Mouse (Mus musculus): ENCODE results near the gene Rbp2. TPM values are rescaled to one million over a fixed set of nuclear protein-coding genes. Genes with fewer than 3 reads are reported as not detected.

The Rbp2 gene
- polyA plus RNA-seq (2012; fragmentation: generic; extraction: Trizol): 0.17 TPM

DNA sequence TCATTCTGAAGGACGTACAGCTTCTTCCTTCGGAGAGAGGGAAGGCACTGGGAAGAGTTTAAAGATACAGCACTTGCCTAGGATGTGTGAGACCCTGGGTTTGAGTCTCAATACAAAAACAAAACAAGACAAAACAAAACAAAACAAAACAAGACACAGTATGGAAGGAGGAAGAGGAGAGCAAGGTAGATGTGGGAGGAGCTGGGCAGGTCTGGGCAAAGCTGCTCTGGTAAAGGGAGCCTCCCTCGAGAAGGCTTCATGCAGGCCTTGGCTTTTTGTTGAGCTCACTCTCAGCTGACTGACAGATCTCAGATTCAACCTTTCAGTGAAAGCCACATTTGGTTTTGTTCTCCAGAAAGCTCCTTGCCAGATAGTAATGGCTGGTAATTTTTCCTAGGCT lies at the start of gene Rbp2:
Gene Rbp2 (plus strand): TSS at position 301 of the 400 bp plus-strand sequence.
- Histone ChIP-seq H3K27me3 (ENCODE audit: control insufficient read depth, insufficient read depth, insufficient read length) (no peaks in the 10 kb centered on the region), H3K36me3 (ENCODE audit: control insufficient read depth, insufficient read depth) (no peaks in the 10 kb centered on the region), H3ac (ENCODE audit: control insufficient read depth, insufficient read length) (no peak within 1 kb of the TSS), H3K4me2 (ENCODE audit: low read depth) (no peak within 1 kb of the TSS), H3K79me2 (ENCODE audit: control insufficient read depth, insufficient read depth) (no peaks in the 10 kb centered on the region), H3K4me3 (no peak within 1 kb of the TSS)
- TF ChIP-seq TCF3 (IDR thresholded peaks at IDR 0.05; ENCODE audit: insufficient read length, low read depth): no peak
- no peak for TF ChIP-seq MYOG (IDR thresholded peaks at IDR 0.05; ENCODE audit: control insufficient read depth in 1 of 3, insufficient read depth in 1 of 3, insufficient read length in 2 of 3, low read depth in 2 of 3)
- no peak for TF ChIP-seq E2F4 (IDR thresholded peaks at IDR 0.05; ENCODE audit: insufficient read depth)
- no peak for TF ChIP-seq POLR2AphosphoS2 (IDR thresholded peaks at IDR 0.05; ENCODE audit: insufficient read length, low read depth)
- TF ChIP-seq TCF12 (IDR thresholded peaks at IDR 0.05; ENCODE audit: insufficient read depth, poor library complexity, severe bottlenecking): no peak
- no peak for TF ChIP-seq MAX (IDR thresholded peaks at IDR 0.05; ENCODE audit: low read depth)
- no peak for TF ChIP-seq CEBPB (IDR thresholded peaks at IDR 0.05; ENCODE audit: insufficient read depth, poor library complexity, severe bottlenecking)
- no peak for TF ChIP-seq POLR2A (IDR thresholded peaks at IDR 0.05; ENCODE audit: insufficient read length, low read depth)
- TF ChIP-seq REST (IDR thresholded peaks at IDR 0.05; ENCODE audit: insufficient read depth, insufficient read length): no peak

GRCm38 (mm10) chr9:98437819-98438218 lies 48.1 kb upstream of the Rbp2 start:
- H3K4me3 ChIP-seq: no peak overlapping the region
- H3K27me3 ChIP-seq (ENCODE audit: control insufficient read depth, insufficient read depth, insufficient read length): no peaks in the 10 kb centered on the region
- no peaks in the 10 kb centered on the region for H3K36me3 ChIP-seq (ENCODE audit: control insufficient read depth, insufficient read depth)
- no peak overlapping the region for H3K4me2 ChIP-seq (ENCODE audit: low read depth)
- no peaks in the 10 kb centered on the region for H3K79me2 ChIP-seq (ENCODE audit: control insufficient read depth, insufficient read depth)
- TF ChIP-seq MAX (IDR thresholded peaks at IDR 0.05; ENCODE audit: low read depth): no peak
- TF ChIP-seq CEBPB (IDR thresholded peaks at IDR 0.05; ENCODE audit: insufficient read depth, poor library complexity, severe bottlenecking): no peak
- TF ChIP-seq MYOD1 (IDR thresholded peaks at IDR 0.05; ENCODE audit: control insufficient read depth in 1 of 3, insufficient read length in 2 of 3, low read depth in 2 of 3): no peak
- no peak overlapping the region for H3ac ChIP-seq (ENCODE audit: control insufficient read depth, insufficient read length)

DNA sequence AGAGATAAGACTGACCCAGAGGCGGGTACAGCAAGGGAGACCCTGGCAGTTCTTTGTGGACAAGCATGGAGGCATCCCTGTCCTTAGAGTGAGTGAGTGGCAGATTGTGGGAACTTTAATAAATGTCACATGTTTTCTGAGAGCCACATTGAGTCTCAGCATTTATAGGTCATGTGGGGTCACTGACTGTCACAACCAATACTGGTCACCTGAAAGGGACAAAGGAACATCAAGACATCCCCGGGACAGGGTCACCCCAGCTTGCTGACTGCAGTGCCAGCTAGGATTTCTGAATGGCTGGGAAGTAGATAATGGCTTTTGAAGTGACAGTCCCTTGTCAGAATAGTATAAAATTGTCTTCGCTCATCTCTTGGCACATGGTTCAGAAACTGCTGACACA lies 46.8 kb upstream of the Rbp2 start:
- Histone ChIP-seq H3K4me2 (ENCODE audit: low read depth) (no peak overlapping the region), H3K79me2 (ENCODE audit: control insufficient read depth, insufficient read depth) (no peaks in the 10 kb centered on the region)
- TF ChIP-seq TCF12 (IDR thresholded peaks at IDR 0.05; ENCODE audit: insufficient read depth, poor library complexity, severe bottlenecking): no peak
- no peak for TF ChIP-seq MYOD1 (IDR thresholded peaks at IDR 0.05; ENCODE audit: control insufficient read depth in 1 of 3, insufficient read length in 2 of 3, low read depth in 2 of 3)
- no peak for TF ChIP-seq MAX (IDR thresholded peaks at IDR 0.05; ENCODE audit: low read depth)
- TF ChIP-seq TCF3 (IDR thresholded peaks at IDR 0.05; ENCODE audit: insufficient read length, low read depth): no peak
- no peak for TF ChIP-seq SRF (IDR thresholded peaks at IDR 0.05; ENCODE audit: control insufficient read depth, insufficient read length, low read depth)
- no peak for TF ChIP-seq E2F4 (IDR thresholded peaks at IDR 0.05; ENCODE audit: insufficient read depth)
- TF ChIP-seq POLR2AphosphoS2 (IDR thresholded peaks at IDR 0.05; ENCODE audit: insufficient read length, low read depth): no peak
- TF ChIP-seq USF1 (IDR thresholded peaks at IDR 0.05; ENCODE audit: low read depth): no peak
- no peak for TF ChIP-seq CEBPB (IDR thresholded peaks at IDR 0.05; ENCODE audit: insufficient read depth, poor library complexity, severe bottlenecking)
- TF ChIP-seq MYOG (IDR thresholded peaks at IDR 0.05; ENCODE audit: control insufficient read depth in 1 of 3, insufficient read depth in 1 of 3, insufficient read length in 2 of 3, low read depth in 2 of 3): no peak
- TF ChIP-seq REST (IDR thresholded peaks at IDR 0.05; ENCODE audit: insufficient read depth, insufficient read length): no peak
- TF ChIP-seq POLR2A (IDR thresholded peaks at IDR 0.05; ENCODE audit: insufficient read length, low read depth): no peak

DNA sequence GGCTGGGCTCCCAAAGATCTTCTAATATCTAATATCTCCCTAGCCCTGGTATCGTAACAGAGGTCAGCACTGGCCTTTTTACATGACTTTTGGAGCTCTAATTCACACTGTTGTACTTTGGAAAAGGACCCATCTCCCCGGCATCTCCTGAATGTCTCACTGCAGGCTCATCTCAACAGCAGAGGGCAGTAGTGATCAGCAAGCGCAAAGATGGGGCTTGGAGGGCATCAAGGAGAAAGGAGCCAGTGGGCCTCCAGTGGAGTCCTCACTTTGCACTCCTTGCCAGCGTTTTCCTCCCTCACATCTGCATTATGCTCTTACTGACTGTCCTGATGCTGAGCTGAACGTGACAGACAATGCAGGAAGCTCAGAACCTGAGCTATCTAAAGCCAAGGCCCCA lies 43.3 kb upstream of the Rbp2 start:
- Histone ChIP-seq H3K27me3 (ENCODE audit: control insufficient read depth, insufficient read depth, insufficient read length) (no peaks in the 10 kb centered on the region), H3K4me2 (ENCODE audit: low read depth) (no peak overlapping the region), H3K36me3 (ENCODE audit: control insufficient read depth, insufficient read depth) (no peaks in the 10 kb centered on the region), H3ac (ENCODE audit: control insufficient read depth, insufficient read length) (no peak overlapping the region), H3K4me3 (no peak overlapping the region), H3K79me2 (ENCODE audit: control insufficient read depth, insufficient read depth) (no peaks in the 10 kb centered on the region)
- TF ChIP-seq POLR2AphosphoS2 (IDR thresholded peaks at IDR 0.05; ENCODE audit: insufficient read length, low read depth) (no peak), SRF (IDR thresholded peaks at IDR 0.05; ENCODE audit: control insufficient read depth, insufficient read length, low read depth) (no peak), TCF3 (IDR thresholded peaks at IDR 0.05; ENCODE audit: insufficient read length, low read depth) (no peak), USF1 (IDR thresholded peaks at IDR 0.05; ENCODE audit: low read depth) (no peak), POLR2A (IDR thresholded peaks at IDR 0.05; ENCODE audit: insufficient read length, low read depth) (no peak), REST (IDR thresholded peaks at IDR 0.05; ENCODE audit: insufficient read depth, insufficient read length) (no peak), MAX (IDR thresholded peaks at IDR 0.05; ENCODE audit: low read depth) (no peak), E2F4 (IDR thresholded peaks at IDR 0.05; ENCODE audit: insufficient read depth) (no peak), MYOG (IDR thresholded peaks at IDR 0.05; ENCODE audit: control insufficient read depth in 1 of 3, insufficient read depth in 1 of 3, insufficient read length in 2 of 3, low read depth in 2 of 3) (no peak), TCF12 (IDR thresholded peaks at IDR 0.05; ENCODE audit: insufficient read depth, poor library complexity, severe bottlenecking) (no peak), MYOD1 (IDR thresholded peaks at IDR 0.05; ENCODE audit: control insufficient read depth in 1 of 3, insufficient read length in 2 of 3, low read depth in 2 of 3) (no peak)

More for the DNA sequence above, 46.8 kb upstream of the Rbp2 start:
- no peak overlapping the region for H3ac ChIP-seq (ENCODE audit: control insufficient read depth, insufficient read length)
- H3K4me3 ChIP-seq: no peak overlapping the region
- H3K27me3 ChIP-seq (ENCODE audit: control insufficient read depth, insufficient read depth, insufficient read length): no peaks in the 10 kb centered on the region
- no peaks in the 10 kb centered on the region for H3K36me3 ChIP-seq (ENCODE audit: control insufficient read depth, insufficient read depth)

DNA sequence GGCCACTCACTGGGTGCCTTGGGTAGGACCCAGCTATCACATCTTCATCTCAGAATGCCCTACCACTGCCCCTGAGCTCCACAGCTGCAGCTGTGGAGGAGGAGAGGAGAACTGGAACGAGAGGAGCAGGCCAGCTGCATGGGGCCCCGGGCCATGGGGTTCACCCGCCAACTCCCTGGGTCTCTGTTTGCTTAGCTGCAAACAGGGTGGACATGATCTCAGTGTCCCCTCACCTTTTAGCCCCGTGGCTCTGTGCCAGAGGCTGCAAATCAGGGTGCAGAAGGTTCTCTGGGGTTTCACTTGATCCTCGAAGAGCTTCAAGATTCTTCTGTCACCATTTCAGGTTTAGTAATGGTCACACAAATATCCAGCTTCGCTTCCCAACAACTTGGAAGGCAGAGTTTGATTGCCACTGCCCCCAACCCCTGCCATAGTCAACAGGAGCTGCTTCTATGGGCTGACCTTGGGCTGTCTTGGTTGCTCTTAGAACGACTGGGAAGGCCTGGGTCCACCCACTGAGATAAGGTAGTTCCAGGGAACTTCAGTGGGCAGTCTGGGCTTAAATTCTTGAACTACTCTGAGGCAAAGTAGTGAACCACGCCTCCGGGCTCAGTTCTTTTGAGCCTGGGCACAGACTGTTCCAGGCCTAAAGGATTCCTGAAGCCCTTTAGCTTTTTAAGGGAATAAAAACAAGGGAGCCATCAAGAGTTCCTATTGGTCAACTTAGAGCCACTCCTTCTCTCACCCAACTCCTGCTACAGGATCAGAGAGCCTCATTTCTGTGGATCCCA lies 40.4 kb upstream of the Rbp2 start:
- TF ChIP-seq MAX (IDR thresholded peaks at IDR 0.05; ENCODE audit: low read depth) (no peak), POLR2AphosphoS2 (IDR thresholded peaks at IDR 0.05; ENCODE audit: insufficient read length, low read depth) (no peak), TCF12 (IDR thresholded peaks at IDR 0.05; ENCODE audit: insufficient read depth, poor library complexity, severe bottlenecking) (no peak), MYOD1 (IDR thresholded peaks at IDR 0.05; ENCODE audit: control insufficient read depth in 1 of 3, insufficient read length in 2 of 3, low read depth in 2 of 3) (no peak), TCF3 (IDR thresholded peaks at IDR 0.05; ENCODE audit: insufficient read length, low read depth) (no peak), POLR2A (IDR thresholded peaks at IDR 0.05; ENCODE audit: insufficient read length, low read depth) (no peak), E2F4 (IDR thresholded peaks at IDR 0.05; ENCODE audit: insufficient read depth) (no peak), USF1 (IDR thresholded peaks at IDR 0.05; ENCODE audit: low read depth) (no peak), SRF (IDR thresholded peaks at IDR 0.05; ENCODE audit: control insufficient read depth, insufficient read length, low read depth) (no peak), CEBPB (IDR thresholded peaks at IDR 0.05; ENCODE audit: insufficient read depth, poor library complexity, severe bottlenecking) (no peak), MYOG (IDR thresholded peaks at IDR 0.05; ENCODE audit: control insufficient read depth in 1 of 3, insufficient read depth in 1 of 3, insufficient read length in 2 of 3, low read depth in 2 of 3) (no peak), REST (IDR thresholded peaks at IDR 0.05; ENCODE audit: insufficient read depth, insufficient read length) (no peak)
- no peaks in the 10 kb centered on the region for H3K36me3 ChIP-seq (ENCODE audit: control insufficient read depth, insufficient read depth)
- no peak overlapping the region for H3ac ChIP-seq (ENCODE audit: control insufficient read depth, insufficient read length)
- no peak overlapping the region for H3K4me3 ChIP-seq
- H3K4me2 ChIP-seq (ENCODE audit: low read depth): no peak overlapping the region
- H3K27me3 ChIP-seq (ENCODE audit: control insufficient read depth, insufficient read depth, insufficient read length): no peaks in the 10 kb centered on the region
- H3K79me2 ChIP-seq (ENCODE audit: control insufficient read depth, insufficient read depth): no peaks in the 10 kb centered on the region
